1 mouse cellular context compared by ENCODE assay signal in the genomic region with DNA sequence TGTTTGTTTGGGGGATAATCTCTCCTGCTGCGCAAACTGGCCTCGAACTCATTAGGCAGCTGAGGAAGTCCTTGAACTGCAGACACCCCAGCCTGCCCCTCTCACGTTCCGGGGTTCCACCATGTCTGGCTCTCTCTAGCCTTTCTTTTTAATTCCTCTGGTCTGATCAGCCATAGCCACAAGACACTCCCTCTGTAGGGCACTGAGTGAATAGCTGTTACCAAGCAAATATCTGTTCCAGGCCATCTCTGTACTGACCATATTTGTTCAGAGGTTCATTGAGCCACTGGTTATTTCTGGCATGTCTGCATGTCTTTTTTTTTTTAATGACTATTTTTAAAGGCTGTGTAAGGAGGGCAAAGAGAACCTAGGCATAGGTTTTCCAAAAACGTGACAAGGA.
TF ChIP-seq lines count a peak whose summit lies in the region.

No protein-coding gene starts in this region.

TF ChIP-seq in CH12.LX, 34 proteins besides CTCF, POLR2A, EP300 and RAD21:
- TF ChIP-seq SMC3 (IDR thresholded peaks at IDR 0.05; ENCODE audit: low read depth, low read length) (peak; percentile 38), BHLHE40 (IDR thresholded peaks at IDR 0.05; ENCODE audit: low read depth, low read length) (0 out of 2 replicates have a peak, but pooled peaks have one; percentile 29)
